Mouse (Mus musculus) hindbrain, embryonic 11.5 days (tissue): ENCODE measurements around the gene Crtc3. TPM values are rescaled to one million over a fixed set of nuclear protein-coding genes. Genes with fewer than 3 reads are reported as not detected.

Experiments used
- ATAC-seq: fragments of 200-750 bp; cut with Nextera tagmentation; 2 replicates; pipeline ENCODE4 v1.8.0; 2017; ENCODE audit warnings: mild to moderate bottlenecking, moderate TSS enrichment, moderate library complexity; ENCODE audit not compliant: low FRiP score
- DNase-seq: peaks from one replicate; pipeline ENCODE4 v3.0.0-alpha.2; 2015; ENCODE audit warnings: low spot score
- H3K27ac ChIP-seq: fragments of 300-500 bp; sonication (generic); 2 replicates; pipeline ENCODE4 v1.5.1; 2014; ENCODE audit warnings: mild to moderate bottlenecking, low read depth, low read length
- H3K27me3 ChIP-seq: fragments of 300-500 bp; sonication (generic); 2 replicates; pipeline ENCODE4 v1.6.1; 2014; ENCODE audit warnings: mild to moderate bottlenecking, low read length, moderate library complexity, mixed read lengths; ENCODE audit not compliant: control insufficient read depth, insufficient read depth
- H3K36me3 ChIP-seq: fragments of 300-500 bp; sonication (generic); 2 replicates; pipeline ENCODE4 v1.6.1; 2014; ENCODE audit warnings: mild to moderate bottlenecking, low read length, moderate library complexity, mixed read lengths; ENCODE audit not compliant: control insufficient read depth, insufficient read depth
- H3K4me1 ChIP-seq: fragments of 300-500 bp; sonication (generic); replicated peaks from 2 replicates; pipeline ENCODE4 v1.6.1; 2014; ENCODE audit warnings: low read length, mixed read lengths; ENCODE audit not compliant: control insufficient read depth, insufficient read depth
- H3K4me2 ChIP-seq: fragments of 300-500 bp; sonication (generic); replicated peaks from 2 replicates; pipeline ENCODE4 v1.6.1; 2014; ENCODE audit warnings: mild to moderate bottlenecking, low read depth, low read length
- H3K4me3 ChIP-seq: fragments of 300-500 bp; sonication (generic); 2 replicates; pipeline ENCODE4 v1.5.1; 2014; ENCODE audit warnings: low read depth, low read length
- H3K9ac ChIP-seq: fragments of 300-500 bp; sonication (generic); 2 replicates; pipeline ENCODE4 v1.6.1; 2014; ENCODE audit warnings: low read depth, low read length
- H3K9me3 ChIP-seq: fragments of 300-500 bp; sonication (generic); 2 replicates; pipeline ENCODE4 v1.6.1; 2016; ENCODE audit warnings: low read length; ENCODE audit not compliant: control insufficient read depth
- WGBS: fragments of 180-500 bp; shearing (Covaris S2); extraction: QIAGEN DNeasy Blood & Tissue Kit; methylation state at CpG from one replicate; pipeline ENCODE4 v1.1.7; 2014; 5-methylcytosine and 5-hydroxymethylcytosine counted together
- polyA plus RNA-seq: library from polyadenylated mRNA; unstranded; fragments of >200 nt; fragmentation: Nextera tagmentation; extraction: Ambion mirVana; gene quantifications from 2 replicates; pipeline ENCODE4 v1.2.1, GENCODE M21; 2014

Gene Crtc3
- polyA plus RNA-seq, 1 experiment from 2014 or later = 11.1 TPM

GRCm38 (mm10) chr7:80653971-80654370 is 34.7 kb downstream of the Crtc3 start:
- Histone ChIP-seq H3K4me2 (no peak overlapping the region), H3K36me3 (no peaks in the 10 kb centered on the region), H3K27ac (no peak overlapping the region), H3K9me3 (no peaks in the 10 kb centered on the region), H3K9ac (no peak overlapping the region), H3K27me3 (no peaks in the 10 kb centered on the region), H3K4me1 (no peaks in the 10 kb centered on the region), H3K4me3 (no peak overlapping the region)
- 92% methylated on average over 7 of the region's 7 CpGs for WGBS
- DNase-seq (no peak), ATAC-seq (no peak)

- H3K4me3 ChIP-seq = no peak overlapping the region
- H3K9me3 ChIP-seq = no peaks in the 10 kb centered on the region
- H3K9ac ChIP-seq = no peak overlapping the region
- H3K27ac ChIP-seq = no peak overlapping the region
- ATAC-seq = no peak
- DNase-seq = no peak
- no peaks in the 10 kb centered on the region for H3K4me1 ChIP-seq
- H3K27me3 ChIP-seq = no peaks in the 10 kb centered on the region
- 60% methylated on average over 10 of the region's 10 CpGs for WGBS
- no peaks in the 10 kb centered on the region for H3K36me3 ChIP-seq
- no peak overlapping the region for H3K4me2 ChIP-seq
Observed at GRCm38 (mm10) chr7:80653077-80653476, 35.6 kb downstream of the Crtc3 start.

DNA sequence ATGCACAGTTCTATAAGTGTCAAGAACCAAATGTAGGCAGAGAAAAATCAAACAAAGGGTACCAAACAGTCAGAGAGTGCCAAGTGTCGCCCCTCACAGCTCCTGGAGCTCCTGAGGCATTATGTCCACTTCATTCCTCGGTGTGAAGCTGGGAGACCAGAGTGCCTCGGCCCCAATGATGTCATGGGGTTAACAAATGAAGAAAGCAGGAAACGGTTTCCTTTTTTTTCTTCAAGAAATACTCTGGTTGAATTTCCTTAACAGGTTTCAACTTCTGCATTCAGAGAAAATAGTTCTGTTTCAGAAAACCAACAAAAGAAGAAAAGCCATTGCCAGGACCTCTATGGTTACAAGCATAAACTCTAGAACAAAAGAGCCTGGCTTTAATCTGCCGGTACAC is 36.4 kb downstream of the Crtc3 start:
- no peak overlapping the region for H3K27ac ChIP-seq
- 58% methylated on average over 5 of the region's 5 CpGs for WGBS
- H3K27me3 ChIP-seq = no peaks in the 10 kb centered on the region
- ATAC-seq (no peak), DNase-seq (no peak)
- no peak overlapping the region for H3K4me3 ChIP-seq
- no peak overlapping the region for H3K4me2 ChIP-seq
- no peaks in the 10 kb centered on the region for H3K9me3 ChIP-seq
- H3K36me3 ChIP-seq = no peaks in the 10 kb centered on the region
- no peak overlapping the region for H3K9ac ChIP-seq
- no peaks in the 10 kb centered on the region for H3K4me1 ChIP-seq

- no peak for DNase-seq
- no peaks in the 10 kb centered on the region for H3K9me3 ChIP-seq
- no peak overlapping the region for H3K27ac ChIP-seq
- no peaks in the 10 kb centered on the region for H3K27me3 ChIP-seq
- H3K4me3 ChIP-seq = no peak overlapping the region
- no peak for ATAC-seq
- H3K4me1 ChIP-seq = no peaks in the 10 kb centered on the region
- WGBS = 88% methylated on average over 7 of the region's 7 CpGs
- H3K4me2 ChIP-seq = no peak overlapping the region
- no peak overlapping the region for H3K9ac ChIP-seq
- no peaks in the 10 kb centered on the region for H3K36me3 ChIP-seq
Observed at GRCm38 (mm10) chr7:80647437-80647871, 41.2 kb downstream of the Crtc3 start.

DNA sequence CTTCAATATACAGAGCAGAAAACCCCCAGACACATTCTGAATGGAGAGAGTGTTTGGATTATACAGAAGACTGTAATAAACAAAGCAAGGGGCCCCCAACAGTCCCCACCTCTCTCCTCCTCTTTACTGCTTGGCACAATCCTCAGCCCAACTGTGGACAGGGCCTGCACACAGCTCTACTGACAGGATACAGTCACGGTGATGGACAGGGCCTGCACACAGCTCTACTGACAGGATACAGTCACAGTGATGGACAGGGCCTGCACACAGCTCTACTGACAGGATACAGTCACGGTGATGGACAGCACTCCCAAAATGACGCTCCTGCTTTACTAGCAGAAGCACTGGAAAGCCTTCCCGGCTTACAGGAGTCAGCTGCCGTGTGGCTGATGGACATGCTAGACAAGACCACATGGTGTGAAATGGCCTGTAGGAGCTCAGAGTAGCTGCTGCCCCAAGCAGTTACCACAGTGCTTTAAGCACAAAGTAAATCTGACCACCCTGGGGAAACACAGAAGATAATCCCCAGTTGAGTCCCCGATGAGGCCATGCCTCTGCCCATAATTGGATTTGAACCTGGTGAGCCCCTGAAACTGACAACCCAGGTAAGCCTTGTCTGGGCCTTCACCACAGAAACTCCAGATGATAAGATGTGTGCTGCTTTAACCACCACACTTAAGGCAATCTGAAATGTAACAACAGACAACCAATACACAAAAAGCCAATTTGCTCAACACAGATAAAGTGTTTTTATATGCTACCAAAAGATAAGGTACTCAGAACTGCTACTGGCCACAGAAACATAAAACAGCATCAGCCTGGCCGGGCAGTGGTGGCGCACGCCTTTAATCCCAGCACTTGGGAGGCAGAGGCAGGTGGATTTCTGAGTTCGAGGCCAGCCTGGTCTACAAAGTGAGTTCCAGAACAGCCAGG is 42.3 kb downstream of the Crtc3 start:
- H3K9me3 ChIP-seq = no peaks in the 10 kb centered on the region
- H3K4me2 ChIP-seq = no peak overlapping the region
- DNase-seq = no peak
- H3K4me1 ChIP-seq = no peaks in the 10 kb centered on the region
- no peak for ATAC-seq
- H3K36me3 ChIP-seq = no peaks in the 10 kb centered on the region
- 88% methylated on average over 10 of the region's 10 CpGs for WGBS
- H3K9ac ChIP-seq = no peak overlapping the region
- H3K27me3 ChIP-seq = no peaks in the 10 kb centered on the region
- no peak overlapping the region for H3K4me3 ChIP-seq
- no peak overlapping the region for H3K27ac ChIP-seq

- H3K4me1 ChIP-seq = no peaks in the 10 kb centered on the region
- H3K9me3 ChIP-seq = no peaks in the 10 kb centered on the region
- no peak overlapping the region for H3K4me3 ChIP-seq
- DNase-seq (no peak), ATAC-seq (no peak)
- WGBS = 77% methylated on average over 8 of the region's 8 CpGs
- no peaks in the 10 kb centered on the region for H3K36me3 ChIP-seq
- no peak overlapping the region for H3K4me2 ChIP-seq
- H3K27me3 ChIP-seq = no peaks in the 10 kb centered on the region
- no peak overlapping the region for H3K9ac ChIP-seq
- no peak overlapping the region for H3K27ac ChIP-seq
Observed at GRCm38 (mm10) chr7:80642976-80643666, 45.6 kb downstream of the Crtc3 start.

DNA sequence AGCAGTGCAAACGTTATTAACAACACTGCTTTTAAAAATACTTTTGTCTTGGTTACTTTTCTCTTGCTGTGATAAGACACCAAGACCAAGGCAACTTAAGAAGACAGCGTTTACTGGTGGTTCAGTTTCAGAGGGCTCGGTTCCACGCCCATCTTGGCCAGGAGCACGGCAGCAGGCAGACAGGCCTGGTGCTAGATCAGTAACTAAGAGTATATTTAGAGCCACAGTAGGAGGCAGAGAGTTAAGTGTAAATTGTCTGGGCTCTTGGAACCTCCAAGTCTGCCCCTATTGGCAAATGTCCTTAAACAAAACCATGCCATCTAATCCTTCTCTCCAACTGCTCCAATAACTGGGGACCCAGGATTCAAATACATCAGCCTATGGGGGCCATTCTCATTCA is 46.1 kb downstream of the Crtc3 start:
- Histone ChIP-seq H3K4me3 (no peak overlapping the region), H3K36me3 (no peaks in the 10 kb centered on the region), H3K4me2 (no peak overlapping the region), H3K9me3 (no peaks in the 10 kb centered on the region), H3K27ac (no peak overlapping the region), H3K9ac (no peak overlapping the region), H3K27me3 (no peaks in the 10 kb centered on the region), H3K4me1 (no peaks in the 10 kb centered on the region)
- no peak for DNase-seq
- 72% methylated on average over 5 of the region's 5 CpGs for WGBS
- no peak for ATAC-seq

DNA sequence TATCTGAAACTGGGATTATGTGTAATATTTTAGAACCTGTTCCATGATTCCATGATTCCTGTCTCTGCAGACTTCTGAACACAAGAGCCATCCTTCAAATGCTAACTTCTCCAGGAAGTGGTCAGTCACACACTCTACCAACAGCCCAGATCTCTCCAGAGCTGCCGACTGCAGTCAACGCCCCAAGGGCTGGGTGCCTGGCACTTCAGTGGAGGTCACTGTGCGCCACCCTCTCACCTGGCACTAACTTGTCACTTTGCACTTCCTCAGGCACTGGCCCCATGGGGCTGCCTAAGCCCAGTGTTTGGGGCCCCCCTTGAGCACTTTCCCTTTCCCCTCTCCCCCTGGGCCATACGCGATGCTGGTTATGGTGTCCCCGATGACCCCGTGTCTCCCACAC is 46.8 kb downstream of the Crtc3 start:
- no peak overlapping the region for H3K4me2 ChIP-seq
- H3K9ac ChIP-seq = no peak overlapping the region
- ATAC-seq = no peak
- H3K4me1 ChIP-seq = no peaks in the 10 kb centered on the region
- DNase-seq = no peak
- no peak overlapping the region for H3K4me3 ChIP-seq
- no peaks in the 10 kb centered on the region for H3K36me3 ChIP-seq
- 78% methylated on average over 7 of the region's 7 CpGs for WGBS
- H3K27ac ChIP-seq = no peak overlapping the region
- no peaks in the 10 kb centered on the region for H3K27me3 ChIP-seq
- no peaks in the 10 kb centered on the region for H3K9me3 ChIP-seq
